Mouse (Mus musculus) cerebellum, adult 11-12 months (tissue): Measurements from ENCODE around the gene Psmb8.
"Not testable (repeated sequence)": the region's sequence is repeated elsewhere in the genome, so short reads cannot be mapped to it uniquely, and the experiment has no call there.

Experiments used
- DNase-seq: peaks from one replicate; pipeline ENCODE4 v3.0.0; 2022

Psmb8 gene

GRCm38 (mm10) chr17:34217216-34217928, 19.9 kb downstream of the Psmb8 start:
- DNase-seq = no peak

GRCm38 (mm10) chr17:34217986-34218385, 20.5 kb downstream of the Psmb8 start:
- DNase-seq = no peak

GRCm38 (mm10) chr17:34218675-34219074, 21.2 kb downstream of the Psmb8 start:
- DNase-seq = no peak

- not testable (repeated sequence) for DNase-seq
These were observed 21.6 kb downstream of the Psmb8 start for GRCm38 (mm10) chr17:34219096-34219495.

GRCm38 (mm10) chr17:34219801-34220200, 22.3 kb downstream of the Psmb8 start:
- DNase-seq = not testable (repeated sequence)

- DNase-seq = not testable (repeated sequence)
These were observed 22.9 kb downstream of the Psmb8 start for GRCm38 (mm10) chr17:34220401-34220800.

- DNase-seq = no peak
These were observed 27.3 kb downstream of the Psmb8 start for GRCm38 (mm10) chr17:34224816-34225215.

- no peak for DNase-seq
These were observed 27.9 kb downstream of the Psmb8 start for GRCm38 (mm10) chr17:34225426-34225825.

- not testable (repeated sequence) for DNase-seq
These were observed 28.4 kb downstream of the Psmb8 start for GRCm38 (mm10) chr17:34225911-34226310.

GRCm38 (mm10) chr17:34230971-34231370, 33.5 kb downstream of the Psmb8 start:
- DNase-seq = not testable (repeated sequence)

GRCm38 (mm10) chr17:34232021-34232420, 34.5 kb downstream of the Psmb8 start:
- not testable (repeated sequence) for DNase-seq

GRCm38 (mm10) chr17:34234926-34235325, 37.4 kb downstream of the Psmb8 start:
- peak; percentile 23 for DNase-seq

GRCm38 (mm10) chr17:34236691-34237090, 39.2 kb downstream of the Psmb8 start:
- DNase-seq = no peak

- DNase-seq = no peak
These were observed 40.2 kb downstream of the Psmb8 start for GRCm38 (mm10) chr17:34237741-34238140.

- DNase-seq = no peak
These were observed 41.2 kb downstream of the Psmb8 start, which contains the start of gene H2-Ob for GRCm38 (mm10) chr17:34238706-34239105. Gene H2-Ob (plus strand): TSS chr17:34238903.

- no peak for DNase-seq
These were observed 42.1 kb downstream of the Psmb8 start for GRCm38 (mm10) chr17:34239601-34240041.

- DNase-seq = no peak
These were observed 42.8 kb downstream of the Psmb8 start for GRCm38 (mm10) chr17:34240366-34240765.

GRCm38 (mm10) chr17:34240916-34241315, 43.4 kb downstream of the Psmb8 start:
- no peak for DNase-seq

GRCm38 (mm10) chr17:34244656-34245055, 47.1 kb downstream of the Psmb8 start:
- no peak for DNase-seq

- DNase-seq = no peak
These were observed 49.5 kb downstream of the Psmb8 start for GRCm38 (mm10) chr17:34247047-34247446.

GRCm38 (mm10) chr17:34248764-34249163, 51.2 kb downstream of the Psmb8 start:
- no peak for DNase-seq

GRCm38 (mm10) chr17:34249361-34249760, 51.8 kb downstream of the Psmb8 start:
- no peak for DNase-seq

GRCm38 (mm10) chr17:34249878-34250277, 52.4 kb downstream of the Psmb8 start:
- no peak for DNase-seq
